Mouse (Mus musculus) intestine, embryonic 16.5 days (tissue): ENCODE measurements at regions not wholly inside any gene's neighbourhood (a gene's known extent, or its start where the extent isn't known, plus 50 kb on each side); places are given as distances from the start of the nearest gene placed in this dataset.
A peak's percentile ranks its signal among the peaks of the same experiment; 100 is the strongest.

ENCODE experiments used
- ATAC-seq: fragments of 200-750 bp; cut with Nextera tagmentation; 2 replicates; pipeline ENCODE4 v1.8.0; 2017; ENCODE audit warnings: moderate TSS enrichment, moderate library complexity
- H3K27ac ChIP-seq: fragments of 300-500 bp; sonication (generic); 2 replicates; pipeline ENCODE4 v1.5.1; 2014; ENCODE audit warnings: mild to moderate bottlenecking, low read length
- H3K27me3 ChIP-seq: fragments of 300-500 bp; sonication (generic); replicated peaks from 2 replicates; pipeline ENCODE4 v1.6.1; 2014; ENCODE audit warnings: low read length, control low read depth, mixed read lengths; ENCODE audit not compliant: control insufficient read depth, insufficient read depth
- H3K36me3 ChIP-seq: fragments of 300-500 bp; sonication (generic); 2 replicates; pipeline ENCODE4 v1.6.1; 2014; ENCODE audit warnings: low read length, control low read depth; ENCODE audit not compliant: control insufficient read depth, insufficient read depth
- H3K4me1 ChIP-seq: fragments of 300-500 bp; sonication (generic); 2 replicates; pipeline ENCODE4 v1.6.1; 2014; ENCODE audit warnings: low read length, control low read depth, mixed read lengths; ENCODE audit not compliant: control insufficient read depth, insufficient read depth
- H3K4me2 ChIP-seq: fragments of 300-500 bp; sonication (generic); 2 replicates; pipeline ENCODE4 v1.6.1; 2014; ENCODE audit warnings: low read depth, low read length, control low read depth
- H3K4me3 ChIP-seq: fragments of 300-500 bp; sonication (generic); 2 replicates; pipeline ENCODE4 v1.5.1; 2014; ENCODE audit warnings: mild to moderate bottlenecking, low read length
- H3K9ac ChIP-seq: fragments of 300-500 bp; sonication (generic); 2 replicates; pipeline ENCODE4 v1.6.1; 2014; ENCODE audit warnings: low read depth, low read length
- H3K9me3 ChIP-seq: fragments of 300-500 bp; sonication (generic); 2 replicates; pipeline ENCODE4 v1.6.1; 2016; ENCODE audit warnings: low read length, control low read depth; ENCODE audit not compliant: control insufficient read depth
- WGBS: fragments of 180-500 bp; shearing (Covaris S2); extraction: QIAGEN DNeasy Blood & Tissue Kit; methylation state at CpG from one replicate; pipeline ENCODE4 v1.1.7; 2014; 5-methylcytosine and 5-hydroxymethylcytosine counted together

DNA sequence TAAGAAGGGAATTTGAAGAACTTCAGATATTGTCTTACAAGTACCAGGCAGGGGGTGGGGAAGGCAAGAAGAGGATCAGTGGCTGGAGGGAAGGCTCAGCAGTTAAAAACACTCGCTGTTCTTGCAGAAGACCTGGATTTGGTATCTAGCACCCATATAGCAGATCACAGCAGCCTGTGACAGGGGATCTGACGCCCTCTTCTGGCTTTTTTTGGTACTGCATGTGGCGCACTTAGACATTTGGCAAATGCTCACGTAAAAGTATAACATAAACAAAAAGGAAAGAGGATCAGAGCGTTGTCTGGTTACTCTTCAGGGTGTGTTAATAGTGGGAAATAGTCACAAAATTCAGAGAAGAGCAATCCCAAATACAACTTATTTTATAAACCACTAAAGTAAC lies 213.1 kb upstream of the 4930535I16Rik start:
- Histone ChIP-seq H3K27me3 (no peaks in the 10 kb centered on the region), H3K27ac (no peak overlapping the region), H3K4me2 (no peak overlapping the region), H3K36me3 (no peaks in the 10 kb centered on the region), H3K9me3 (no peaks in the 10 kb centered on the region), H3K4me3 (no peak overlapping the region), H3K9ac (no peak overlapping the region), H3K4me1 (no peaks in the 10 kb centered on the region; the same call in 1 of the 2 replicates)
- ATAC-seq, result no peak
- 69% methylated on average over 5 of the region's 5 CpGs for WGBS

- Histone ChIP-seq H3K4me1 (no peaks in the 10 kb centered on the region), H3K27me3 (no peaks in the 10 kb centered on the region), H3K4me2 (no peak overlapping the region), H3K9ac (no peak overlapping the region), H3K4me3 (no peak overlapping the region), H3K36me3 (no peaks in the 10 kb centered on the region), H3K27ac (no peak overlapping the region), H3K9me3 (no peaks in the 10 kb centered on the region)
- WGBS, result 78% methylated on average over 8 of the region's 8 CpGs
- ATAC-seq, result no peak
Observed at GRCm38 (mm10) chr4:124126258-124126657, 208.4 kb upstream of the 4930535I16Rik start.

GRCm38 (mm10) chr4:124120334-124120733 lies 202.5 kb upstream of the 4930535I16Rik start:
- H3K9me3 ChIP-seq, result no peaks in the 10 kb centered on the region
- no peaks in the 10 kb centered on the region for H3K4me1 ChIP-seq
- H3K27ac ChIP-seq, result no peak overlapping the region
- H3K4me2 ChIP-seq, result no peak overlapping the region
- 48% methylated on average over 6 of the region's 6 CpGs for WGBS
- H3K36me3 ChIP-seq, result no peaks in the 10 kb centered on the region
- no peak overlapping the region for H3K4me3 ChIP-seq
- H3K27me3 ChIP-seq, result no peaks in the 10 kb centered on the region
- H3K9ac ChIP-seq, result no peak overlapping the region
- peak; percentile 60 for ATAC-seq

GRCm38 (mm10) chr4:124113856-124114345 lies 196.1 kb upstream of the 4930535I16Rik start:
- Histone ChIP-seq H3K4me1 (no peaks in the 10 kb centered on the region), H3K27me3 (no peaks in the 10 kb centered on the region), H3K27ac (no peak overlapping the region), H3K9ac (no peak overlapping the region), H3K4me3 (no peak overlapping the region), H3K36me3 (no peaks in the 10 kb centered on the region), H3K9me3 (no peaks in the 10 kb centered on the region), H3K4me2 (no peak overlapping the region)
- 81% methylated on average over 12 of the region's 12 CpGs for WGBS
- no peak for ATAC-seq

GRCm38 (mm10) chr4:124110705-124111104 lies 192.9 kb upstream of the 4930535I16Rik start:
- Histone ChIP-seq H3K4me1 (no peaks in the 10 kb centered on the region), H3K36me3 (no peaks in the 10 kb centered on the region), H3K27ac (no peak overlapping the region), H3K9me3 (no peaks in the 10 kb centered on the region), H3K27me3 (no peaks in the 10 kb centered on the region), H3K4me2 (no peak overlapping the region), H3K9ac (no peak overlapping the region), H3K4me3 (no peak overlapping the region)
- no peak for ATAC-seq
- 63% methylated on average over 8 of the region's 8 CpGs for WGBS

DNA sequence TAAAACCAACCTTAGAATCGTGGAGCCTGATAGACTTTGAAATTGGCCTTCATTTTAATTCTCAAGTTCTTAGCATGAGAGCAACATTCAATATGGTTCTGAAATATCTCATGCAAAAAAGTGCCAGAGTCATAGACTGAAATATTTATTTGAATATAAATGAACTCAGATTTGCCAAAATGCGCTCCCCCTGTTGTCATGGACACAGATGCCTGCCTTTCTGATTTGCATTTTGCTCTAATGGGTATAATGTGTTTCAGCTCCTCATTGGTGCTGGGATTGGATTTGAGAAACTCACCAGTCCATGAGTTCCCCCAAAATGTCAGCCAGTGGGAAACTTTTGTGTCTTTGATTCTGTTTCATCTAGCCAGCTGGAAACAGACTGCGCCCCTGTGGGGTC lies 191.5 kb upstream of the 4930535I16Rik start:
- Histone ChIP-seq H3K4me3 (no peak overlapping the region), H3K9ac (no peak overlapping the region), H3K4me2 (no peak overlapping the region), H3K4me1 (no peaks in the 10 kb centered on the region), H3K36me3 (no peaks in the 10 kb centered on the region), H3K9me3 (no peaks in the 10 kb centered on the region), H3K27me3 (no peaks in the 10 kb centered on the region), H3K27ac (no peak overlapping the region)
- WGBS, result 78% methylated on average over 3 of the region's 3 CpGs
- ATAC-seq, result no peak

- H3K27ac ChIP-seq, result no peak overlapping the region
- no peaks in the 10 kb centered on the region for H3K9me3 ChIP-seq
- H3K4me1 ChIP-seq, result no peaks in the 10 kb centered on the region
- H3K36me3 ChIP-seq, result no peaks in the 10 kb centered on the region
- ATAC-seq, result no peak
- 36% methylated on average over 2 of the region's 2 CpGs for WGBS
- H3K9ac ChIP-seq, result no peak overlapping the region
- no peak overlapping the region for H3K4me3 ChIP-seq
- no peak overlapping the region for H3K4me2 ChIP-seq
- no peaks in the 10 kb centered on the region; the same call in 1 of the 2 replicates for H3K27me3 ChIP-seq
Observed at GRCm38 (mm10) chr4:124102684-124103083, 184.9 kb upstream of the 4930535I16Rik start.

DNA sequence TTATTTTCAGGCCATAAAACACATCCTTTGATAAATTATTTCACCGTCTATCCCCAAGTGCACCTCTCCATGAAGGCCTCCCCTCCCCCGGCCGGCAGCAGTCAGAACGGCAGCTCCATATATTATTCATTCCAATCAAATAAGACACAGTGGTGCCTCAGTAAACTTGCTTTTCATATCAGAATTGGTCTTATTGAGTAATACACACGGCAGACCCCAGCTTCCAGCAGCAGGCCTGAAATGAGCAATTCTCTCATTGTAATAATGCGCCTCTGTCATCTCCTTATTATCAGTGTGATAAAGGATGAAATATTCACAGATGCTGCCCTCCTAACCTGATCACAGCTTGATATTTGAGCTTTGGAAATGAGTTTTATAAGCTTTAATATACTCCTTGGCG lies 169.0 kb upstream of the 4930535I16Rik start:
- Histone ChIP-seq H3K4me1 (no peaks in the 10 kb centered on the region), H3K9ac (no peak overlapping the region), H3K27me3 (no peaks in the 10 kb centered on the region), H3K27ac (no peak overlapping the region), H3K9me3 (no peaks in the 10 kb centered on the region), H3K36me3 (no peaks in the 10 kb centered on the region), H3K4me3 (no peak overlapping the region), H3K4me2 (no peak overlapping the region)
- WGBS, result 77% methylated on average over 7 of the region's 7 CpGs
- ATAC-seq, result no peak

GRCm38 (mm10) chr4:124086254-124086653 lies 168.4 kb upstream of the 4930535I16Rik start:
- H3K27ac ChIP-seq, result no peak overlapping the region
- no peaks in the 10 kb centered on the region for H3K27me3 ChIP-seq
- no peak overlapping the region for H3K4me3 ChIP-seq
- H3K4me2 ChIP-seq, result no peak overlapping the region
- H3K4me1 ChIP-seq, result no peaks in the 10 kb centered on the region
- no peak overlapping the region for H3K9ac ChIP-seq
- H3K36me3 ChIP-seq, result no peaks in the 10 kb centered on the region
- WGBS, result 82% methylated on average over 7 of the region's 7 CpGs
- no peak for ATAC-seq
- no peaks in the 10 kb centered on the region for H3K9me3 ChIP-seq

DNA sequence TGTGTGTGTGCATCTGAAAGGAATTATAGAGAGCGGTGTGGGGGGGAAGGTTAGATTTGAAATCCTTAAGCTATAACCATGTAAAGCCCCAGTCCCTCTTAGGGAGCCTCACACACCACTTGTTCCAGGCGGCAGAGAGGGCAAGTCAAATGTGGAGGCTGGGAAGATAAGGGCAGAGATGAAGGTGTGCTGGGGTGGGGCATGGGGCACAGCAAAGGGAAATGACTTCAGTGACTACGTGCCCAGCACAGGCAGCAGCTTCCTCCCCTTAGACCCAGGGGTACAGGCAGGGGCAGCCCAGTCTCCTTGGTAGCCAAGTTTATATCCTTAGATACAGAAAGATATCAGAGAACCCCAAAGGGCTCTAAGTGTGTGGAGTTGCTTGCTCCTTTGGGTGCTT lies 161.8 kb upstream of the 4930535I16Rik start:
- Histone ChIP-seq H3K27ac (no peak overlapping the region), H3K9me3 (no peaks in the 10 kb centered on the region), H3K4me2 (no peak overlapping the region), H3K4me3 (no peak overlapping the region), H3K4me1 (peaks cover 3% of the 10 kb centered on the region; the same call in 1 of the 2 replicates), H3K27me3 (no peaks in the 10 kb centered on the region), H3K36me3 (no peaks in the 10 kb centered on the region), H3K9ac (no peak overlapping the region)
- WGBS, result 53% methylated on average over 3 of the region's 3 CpGs
- ATAC-seq, result peak; percentile 87
